Mouse (Mus musculus) skeletal muscle tissue, postnatal 0 days (tissue): ENCODE data around the gene BC061237. TPM values are rescaled to one million over a fixed set of nuclear protein-coding genes. Genes with fewer than 3 reads are reported as not detected.

Experiments used
- polyA plus RNA-seq: library from polyadenylated mRNA; unstranded; fragments of >200 nt; fragmentation: Nextera tagmentation; extraction: Ambion mirVana; gene quantifications from 2 replicates; pipeline ENCODE4 v1.2.1, GENCODE M21; 2015

Gene BC061237
- not detected in 2 replicates for polyA plus RNA-seq

DNA sequence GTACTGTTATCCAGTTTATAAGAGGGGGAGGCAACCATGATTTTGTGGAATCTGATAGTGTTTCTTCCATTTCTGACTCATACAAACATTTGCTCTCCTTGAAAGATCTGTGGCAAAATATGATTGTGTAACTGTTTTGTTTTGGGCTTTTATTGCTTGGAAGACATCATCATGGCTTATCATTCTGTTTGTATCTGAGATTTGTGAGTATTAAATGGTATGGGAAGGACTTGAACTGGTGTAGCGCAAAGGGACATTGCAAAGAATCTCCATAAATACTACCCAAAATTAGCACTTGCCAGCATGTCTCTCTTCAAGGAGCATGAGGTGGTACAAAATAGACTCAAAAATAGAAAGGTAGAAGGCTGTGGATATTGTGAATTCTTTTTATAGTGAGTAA lies at the start of gene BC061237:
BC061237 (plus strand) TSS at position 301 of the 400 bp plus-strand sequence.

DNA sequence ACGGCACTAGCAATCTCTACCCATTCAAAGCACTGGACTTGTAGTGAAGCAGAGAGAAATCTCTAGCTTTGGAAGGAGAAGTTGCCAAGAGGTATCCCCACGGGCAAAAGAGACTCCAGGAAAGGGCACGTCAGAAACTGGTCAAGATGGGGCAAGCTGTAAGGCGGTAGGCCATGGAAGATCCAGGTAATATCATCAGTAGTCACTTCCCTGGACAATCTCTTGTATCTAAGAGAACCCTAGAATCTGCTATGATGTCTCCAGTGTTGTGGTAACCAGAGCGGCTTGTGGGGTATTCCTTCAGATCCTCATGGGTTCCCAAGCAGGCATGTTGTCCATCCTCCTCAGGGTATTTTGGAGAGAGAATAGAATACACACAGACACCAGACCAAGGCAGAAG lies 25.7 kb downstream of the BC061237 start, which contains the start of gene Gm17093:
Gm17093 (plus strand) TSS at position 301 of the 400 bp plus-strand sequence.

Other genes with a start within 250 kb of the BC061237 start
- gene Gm8220, start 206.9 kb upstream of the BC061237 start, polyA plus RNA-seq = not detected in 2 replicates
- not detected in 2 replicates for gene Gm5930, start 153.9 kb upstream of the BC061237 start, polyA plus RNA-seq
- not detected in 2 replicates for gene Gm8229, start 127.1 kb upstream of the BC061237 start, polyA plus RNA-seq
- not detected in 2 replicates for gene Gm3371, start 81.8 kb upstream of the BC061237 start, polyA plus RNA-seq
- gene Gm8232, start 58.8 kb upstream of the BC061237 start, polyA plus RNA-seq = not detected in 2 replicates
- gene Gm17093, start 25.8 kb downstream of the BC061237 start, polyA plus RNA-seq = not detected in 2 replicates
- gene Gm8247, start 90.7 kb downstream of the BC061237 start, polyA plus RNA-seq = not detected in 2 replicates
- not detected in 2 replicates for gene Gm5624, start 135.5 kb downstream of the BC061237 start, polyA plus RNA-seq
- gene Gm8257, start 214.0 kb downstream of the BC061237 start, polyA plus RNA-seq = not detected in 2 replicates